Mouse (Mus musculus) thymus, postnatal 4 days (tissue): ENCODE data around the gene Dstn.

ENCODE experiments used
- DNase-seq: peaks from one replicate; pipeline ENCODE4 v3.0.0; 2021

Gene Dstn

DNA sequence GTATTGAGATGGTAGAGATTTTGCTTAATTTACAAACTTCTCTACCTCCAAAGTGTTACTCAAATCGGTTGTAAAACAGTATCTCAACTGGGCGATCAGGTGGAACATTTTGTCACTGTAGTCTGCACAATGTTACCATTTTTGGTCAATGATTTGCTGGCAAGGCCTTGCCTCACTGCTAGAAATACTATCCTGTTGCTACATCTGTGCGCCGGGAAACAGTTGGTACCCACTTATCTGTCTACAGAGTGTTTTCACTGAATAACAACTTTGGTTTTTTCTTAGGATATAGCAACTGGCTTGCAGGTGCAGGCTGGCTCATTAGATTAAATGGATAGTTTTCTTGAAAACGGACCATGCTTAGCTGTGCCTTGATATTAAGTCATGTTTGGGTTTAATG, 1.1 kb downstream of the Dstn start:
- no peak for DNase-seq

DNA sequence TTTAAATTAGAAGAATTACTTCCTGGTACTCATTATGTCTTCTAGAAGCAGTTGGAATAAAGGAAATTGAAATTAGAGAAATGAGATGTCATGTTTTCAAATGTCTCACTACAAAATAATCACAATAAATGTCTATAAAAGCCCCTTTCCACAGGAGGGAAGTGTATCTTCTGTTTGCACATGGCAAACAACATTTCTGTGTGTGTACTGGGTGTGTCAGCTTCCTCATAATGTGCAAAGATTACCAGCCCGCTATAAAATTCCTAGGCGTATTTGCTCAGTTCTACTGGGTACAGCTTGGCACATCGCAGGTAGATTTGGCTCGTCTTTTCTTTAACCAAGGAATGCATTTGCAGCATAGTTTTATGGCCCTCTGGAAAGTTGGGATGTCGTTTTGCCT, 2.5 kb downstream of the Dstn start:
- DNase-seq: no peak

DNA sequence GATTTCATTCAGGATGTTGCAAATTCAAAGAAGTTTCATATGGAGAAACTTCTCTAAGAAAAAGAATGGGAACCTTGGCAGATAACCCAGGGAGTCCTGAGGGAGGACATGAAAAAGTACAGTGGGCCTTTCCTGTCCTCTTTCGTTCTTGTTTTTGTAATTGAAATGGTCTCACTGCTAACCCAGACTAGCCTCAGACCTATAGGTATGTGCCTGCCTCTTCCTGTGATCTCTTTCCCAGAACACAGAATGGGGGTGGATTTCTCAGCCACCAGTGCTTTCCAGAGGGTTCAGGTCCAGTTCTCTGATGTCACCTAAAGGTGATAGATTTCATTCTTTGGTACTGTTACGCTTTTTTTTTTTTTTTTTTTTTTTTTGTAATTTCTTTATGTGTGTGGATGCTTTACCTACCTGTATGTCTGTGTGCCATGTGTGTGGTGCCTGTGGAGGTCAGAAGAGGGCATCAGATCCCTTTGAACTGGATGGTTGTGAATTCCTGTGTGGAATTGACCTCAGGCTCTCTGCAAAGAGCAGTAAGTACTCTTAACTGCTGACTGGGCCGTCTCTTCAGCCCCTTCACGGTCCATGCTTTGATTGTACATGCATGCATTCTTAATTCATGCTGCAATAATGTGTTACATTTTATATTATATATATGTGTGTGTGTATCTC, 3.8 kb downstream of the Dstn start:
- no peak for DNase-seq

DNA sequence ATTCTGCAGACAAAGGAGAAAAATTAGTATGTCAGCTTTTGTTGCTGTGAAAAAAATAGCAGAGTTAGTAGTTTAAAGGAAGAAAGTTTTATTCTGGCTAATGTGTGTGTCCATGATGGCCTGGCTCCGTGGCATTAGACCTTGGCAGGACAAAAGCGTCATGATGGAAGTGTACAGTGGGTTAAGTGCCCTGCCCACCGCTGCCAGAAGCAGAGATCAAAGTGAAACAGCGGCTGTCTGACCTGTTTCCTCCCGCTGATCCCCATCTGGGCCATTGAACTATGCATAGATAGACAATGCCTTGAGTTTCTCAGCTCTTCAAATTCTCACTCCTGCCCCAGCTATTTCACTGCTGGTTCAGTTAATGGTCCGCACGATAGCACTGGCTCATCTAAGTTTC, 9.0 kb downstream of the Dstn start:
- DNase-seq: no peak

DNA sequence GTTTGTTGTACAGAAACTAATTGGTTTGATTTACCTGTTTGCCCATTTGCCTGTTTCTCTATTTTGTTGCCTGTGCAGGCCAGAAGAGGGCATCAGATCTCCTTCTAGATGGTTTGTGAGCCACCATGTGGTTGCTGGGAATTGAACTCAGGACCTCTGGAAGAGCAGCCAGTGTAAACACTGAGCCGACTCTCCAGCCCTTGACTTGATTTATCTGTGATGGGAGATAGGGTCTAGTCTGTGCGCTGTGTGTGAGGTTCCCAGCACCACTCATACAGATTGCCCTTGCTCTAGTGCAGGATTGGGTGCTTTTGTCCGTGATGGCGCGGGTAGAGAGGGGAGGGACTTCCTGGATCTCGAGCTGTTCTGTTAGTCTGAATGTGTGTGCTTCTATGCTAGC, 10.7 kb downstream of the Dstn start:
- no peak for DNase-seq

DNA sequence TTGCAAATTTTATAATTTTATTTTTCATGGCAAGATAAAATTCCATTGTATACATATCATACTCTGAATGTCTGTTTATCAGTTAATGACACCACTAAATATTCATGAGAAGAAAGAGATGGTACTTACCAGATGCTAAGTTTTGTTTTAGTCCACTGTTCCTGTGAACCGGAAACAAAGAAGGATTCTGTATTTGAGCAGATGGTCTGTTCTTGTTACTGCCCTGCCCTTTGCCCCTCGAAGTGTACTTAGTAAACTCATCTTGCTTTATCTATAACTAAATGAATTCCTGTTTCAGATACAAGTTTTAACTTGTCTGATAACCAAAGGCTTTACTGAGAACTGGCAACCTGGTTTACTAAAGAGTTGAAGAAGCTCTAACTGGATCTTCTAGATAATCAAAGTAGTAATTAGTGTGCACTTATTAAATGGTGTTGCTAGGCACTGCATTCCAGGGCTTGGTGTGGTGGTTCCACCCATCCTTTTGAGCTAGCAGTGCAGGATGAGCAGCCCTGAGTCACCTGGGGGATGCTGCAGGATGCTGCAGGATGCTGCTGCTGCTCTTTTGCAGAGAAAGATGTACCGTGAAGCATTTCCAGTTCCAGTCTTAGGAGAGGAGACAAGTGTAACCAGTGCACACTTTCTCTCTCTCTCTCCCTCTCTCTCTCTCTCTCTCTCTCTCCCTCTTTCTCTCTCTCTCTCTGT, 14.6 kb downstream of the Dstn start:
- no peak for DNase-seq

DNA sequence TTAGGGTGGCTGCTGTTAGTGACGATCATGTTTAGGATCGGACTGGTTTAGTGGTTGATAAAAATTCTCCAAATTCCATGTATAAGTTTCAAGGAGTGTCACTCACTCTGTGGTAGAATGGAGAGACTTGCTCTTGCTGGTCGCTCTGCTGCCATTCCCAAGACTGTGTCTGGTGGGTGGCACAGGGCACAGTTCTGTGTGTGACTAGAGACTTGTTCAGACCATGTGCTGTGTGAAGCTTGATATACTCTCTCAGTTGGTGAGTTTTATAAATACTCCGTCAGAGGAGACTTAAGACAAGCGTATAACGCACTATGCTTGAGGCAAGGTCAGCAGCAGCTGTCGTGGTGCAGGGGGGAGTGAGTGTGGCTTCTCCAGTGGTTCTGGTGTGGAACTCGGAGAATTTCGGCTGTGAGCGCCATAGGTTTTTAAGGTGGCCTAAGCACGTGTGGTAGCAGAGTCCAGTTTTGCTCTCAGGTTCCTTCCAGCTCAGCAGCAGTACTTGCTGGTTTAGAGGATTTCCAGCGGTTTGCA, 17.3 kb downstream of the Dstn start:
- DNase-seq: no peak

DNA sequence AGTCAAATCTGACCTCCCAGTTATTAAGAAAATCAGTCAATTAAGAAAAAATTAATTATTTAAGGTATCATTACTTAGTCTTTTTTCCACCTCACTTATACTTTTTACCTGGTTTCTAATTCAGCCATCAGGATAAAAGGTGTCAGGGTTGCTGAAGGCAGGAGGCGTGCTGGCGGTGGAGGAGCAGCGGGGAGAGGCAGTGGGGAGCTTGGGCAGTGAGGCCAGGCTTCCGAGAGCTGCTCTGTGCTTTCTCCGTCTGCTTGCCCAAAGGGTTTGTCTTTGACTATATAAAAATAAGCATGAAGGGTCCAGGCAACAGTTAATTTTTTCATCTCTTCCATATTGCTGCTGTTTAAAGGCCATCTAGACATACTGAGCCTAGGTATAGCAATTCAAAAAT, 18.4 kb downstream of the Dstn start:
- DNase-seq: no peak

DNA sequence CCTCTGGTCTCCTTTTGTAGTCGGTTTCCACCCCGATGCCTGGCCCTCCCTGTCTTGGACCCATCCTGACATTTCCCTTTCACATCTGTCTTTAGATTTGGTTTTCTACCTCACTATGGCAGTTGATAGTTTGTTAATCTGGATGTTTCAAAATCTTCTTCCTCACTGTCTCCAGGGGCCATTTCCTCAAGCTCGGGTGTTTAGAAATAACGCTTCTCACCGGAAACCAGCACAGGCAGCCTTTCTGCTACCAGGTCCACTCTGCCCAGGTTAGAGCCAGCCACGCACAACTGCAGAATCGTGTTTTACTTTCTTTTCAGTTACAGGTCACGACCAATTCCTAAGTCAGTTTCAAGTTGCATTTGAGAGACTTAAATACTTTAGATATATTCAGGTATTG, 19.3 kb downstream of the Dstn start:
- no peak for DNase-seq

DNA sequence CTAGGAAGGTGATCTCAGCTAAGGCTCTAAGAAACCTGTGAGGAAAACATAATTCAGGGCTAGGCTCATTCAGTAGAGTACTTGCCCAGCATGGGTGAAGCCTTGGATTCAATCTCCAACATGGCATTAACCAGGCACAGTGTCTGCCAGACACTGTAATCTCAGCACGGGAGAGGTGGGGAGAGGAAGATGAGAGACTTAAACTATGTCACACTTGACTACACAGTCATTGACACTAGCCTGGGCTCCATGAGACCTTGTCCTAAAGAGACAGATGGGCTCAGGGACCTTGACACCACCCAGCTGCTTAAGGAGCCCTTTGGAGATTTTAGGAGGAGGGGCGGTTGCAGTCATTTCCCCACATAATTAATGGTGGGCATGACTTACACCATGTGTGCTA, 22.7 kb downstream of the Dstn start:
- no peak for DNase-seq

DNA sequence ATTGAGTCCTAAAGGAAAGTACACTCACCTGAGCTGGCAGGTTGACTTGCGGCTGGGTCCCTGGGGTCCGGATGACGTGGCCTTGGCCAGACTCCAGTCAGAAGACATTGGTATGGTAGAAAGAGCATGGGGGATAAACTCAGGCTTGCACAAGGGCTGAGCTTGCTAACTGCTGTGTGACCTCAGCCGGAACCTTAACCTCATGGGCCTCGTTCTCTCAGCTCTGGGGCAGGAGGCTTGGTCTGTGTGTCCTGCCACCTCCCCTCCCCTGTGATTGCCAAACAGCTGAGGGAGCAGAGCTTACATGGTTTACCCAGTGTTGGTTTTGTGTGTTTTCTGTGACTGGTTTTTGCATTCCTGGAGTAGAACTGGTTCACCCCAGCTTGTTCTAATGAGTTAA, 25.3 kb downstream of the Dstn start:
- DNase-seq: no peak

DNA sequence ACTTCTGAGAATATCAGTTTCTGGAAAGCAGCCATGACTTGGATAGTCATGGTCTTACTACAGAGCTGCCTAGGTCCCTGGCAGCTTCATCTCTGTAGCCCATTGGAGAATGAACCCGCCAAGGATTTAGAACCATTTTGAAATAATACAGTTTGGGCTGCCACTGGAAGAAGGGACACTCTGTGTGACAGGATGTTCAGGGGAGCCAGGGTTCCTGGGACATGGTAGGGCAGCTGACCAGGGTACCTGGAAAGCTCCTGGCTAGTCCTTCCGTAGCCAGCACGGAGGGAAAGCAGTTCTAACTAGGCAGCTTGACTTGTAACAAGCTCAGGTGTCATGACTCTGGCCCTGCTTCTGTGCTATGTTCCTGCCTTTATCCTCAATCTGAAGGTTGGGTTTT, 29.7 kb downstream of the Dstn start:
- no peak for DNase-seq

DNA sequence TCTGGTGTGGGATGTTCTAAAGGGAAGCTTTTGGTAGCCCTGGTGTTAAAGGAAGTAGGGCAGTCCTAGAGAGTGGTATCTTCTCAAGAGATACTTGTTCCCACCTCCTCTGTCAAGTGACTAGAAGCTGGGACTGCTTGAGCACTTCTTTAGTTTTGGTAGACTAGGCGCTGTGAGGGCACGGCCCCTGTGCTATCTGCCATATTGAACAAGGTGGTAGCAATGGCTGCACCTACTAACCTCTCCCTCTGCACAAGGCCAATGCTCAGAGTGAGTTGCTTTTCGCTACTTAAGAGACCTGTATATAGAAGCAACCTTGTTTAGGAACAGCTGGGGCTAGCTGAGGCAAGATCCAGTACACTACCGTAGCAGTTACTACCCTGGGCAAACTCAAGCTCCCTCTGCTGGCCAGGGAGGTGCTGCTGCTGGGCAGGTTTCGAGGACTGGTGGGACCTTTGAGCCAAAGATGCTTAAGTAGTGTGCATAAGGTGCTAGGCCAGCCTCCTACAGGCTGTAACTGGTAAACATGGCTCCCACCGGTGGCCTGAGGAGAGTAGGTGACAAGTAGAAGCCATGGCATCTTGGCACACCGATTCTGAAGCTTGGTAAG, 30.5 kb downstream of the Dstn start:
- peak; percentile 56 for DNase-seq

DNA sequence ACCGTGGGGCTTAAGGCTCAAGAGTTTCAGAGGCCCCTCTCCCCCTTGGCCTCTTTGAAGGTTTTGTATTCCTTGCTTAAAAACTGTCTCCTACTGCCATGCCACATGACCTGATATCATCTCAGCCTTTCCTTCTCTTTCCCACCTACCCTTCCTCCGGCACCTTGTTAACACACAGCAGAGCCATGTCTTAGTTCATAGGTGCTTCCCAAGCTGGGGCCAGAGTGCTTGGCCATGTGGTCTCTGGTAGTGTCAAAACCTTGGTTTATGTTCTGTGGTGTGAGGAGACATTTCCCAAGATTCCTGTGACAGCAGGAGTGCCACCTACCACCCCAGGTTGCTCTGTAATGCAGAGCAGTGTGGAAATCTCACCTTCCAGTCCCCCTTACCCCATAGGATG, 31.3 kb downstream of the Dstn start:
- DNase-seq: no peak

DNA sequence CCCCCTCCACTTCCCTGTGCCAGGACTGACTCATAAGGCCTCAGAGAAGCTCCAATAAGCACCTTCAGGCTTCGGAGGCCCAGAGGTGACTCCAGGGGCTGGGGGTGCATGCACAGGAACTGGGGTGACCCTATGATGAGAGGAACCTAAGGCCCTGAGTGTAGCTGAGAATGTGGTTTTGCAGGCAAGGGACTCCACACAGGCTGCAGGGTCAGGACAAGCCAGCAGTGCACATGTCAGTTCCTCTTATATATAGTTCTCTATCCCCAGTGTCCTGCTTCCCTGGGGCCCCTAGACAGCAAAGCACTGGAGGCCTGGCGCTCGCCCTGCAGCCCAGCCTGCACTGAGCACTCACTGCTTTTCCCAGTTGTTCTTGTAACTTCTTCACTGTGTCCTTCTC, 32.9 kb downstream of the Dstn start:
- DNase-seq: no peak

DNA sequence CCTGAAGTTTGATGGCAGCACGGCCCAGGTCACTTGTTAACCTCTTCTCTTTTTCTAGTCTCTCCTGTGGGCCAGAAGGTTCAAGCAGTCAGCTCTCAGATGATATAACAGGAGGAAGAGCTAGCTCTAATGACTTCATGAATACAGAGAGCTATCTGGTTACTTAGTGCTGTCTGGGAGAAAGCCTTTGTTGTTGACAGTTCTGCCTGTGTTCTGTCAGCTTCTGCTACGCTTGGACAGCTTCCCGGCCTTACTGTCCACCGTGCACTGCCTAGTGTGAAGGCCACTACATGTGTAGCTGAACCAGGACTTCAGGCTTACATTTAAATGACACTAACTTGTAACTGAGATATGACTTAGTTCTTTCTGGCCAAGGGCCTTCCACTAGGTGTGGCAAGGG, 33.3 kb downstream of the Dstn start:
- DNase-seq: no peak

DNA sequence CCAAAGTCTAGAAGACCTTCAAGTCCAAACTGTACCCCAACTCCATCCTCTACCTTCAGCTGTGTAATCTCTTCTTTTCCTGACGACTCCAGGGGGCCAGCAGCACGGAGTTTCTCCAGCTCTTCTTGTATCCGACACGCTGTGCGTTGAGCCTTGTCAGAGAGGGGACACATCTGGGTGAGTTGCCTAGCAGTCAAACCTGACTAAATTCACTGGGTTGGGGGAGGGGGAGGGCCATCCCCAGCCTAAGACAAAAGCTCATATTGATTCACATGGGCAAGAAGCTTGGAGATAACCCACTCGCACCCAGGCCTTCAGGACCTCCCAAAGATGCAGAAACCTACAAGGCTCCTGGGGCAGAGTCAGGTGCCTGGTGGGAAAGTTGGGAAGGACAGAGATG, 34.1 kb downstream of the Dstn start:
- DNase-seq: no peak

DNA sequence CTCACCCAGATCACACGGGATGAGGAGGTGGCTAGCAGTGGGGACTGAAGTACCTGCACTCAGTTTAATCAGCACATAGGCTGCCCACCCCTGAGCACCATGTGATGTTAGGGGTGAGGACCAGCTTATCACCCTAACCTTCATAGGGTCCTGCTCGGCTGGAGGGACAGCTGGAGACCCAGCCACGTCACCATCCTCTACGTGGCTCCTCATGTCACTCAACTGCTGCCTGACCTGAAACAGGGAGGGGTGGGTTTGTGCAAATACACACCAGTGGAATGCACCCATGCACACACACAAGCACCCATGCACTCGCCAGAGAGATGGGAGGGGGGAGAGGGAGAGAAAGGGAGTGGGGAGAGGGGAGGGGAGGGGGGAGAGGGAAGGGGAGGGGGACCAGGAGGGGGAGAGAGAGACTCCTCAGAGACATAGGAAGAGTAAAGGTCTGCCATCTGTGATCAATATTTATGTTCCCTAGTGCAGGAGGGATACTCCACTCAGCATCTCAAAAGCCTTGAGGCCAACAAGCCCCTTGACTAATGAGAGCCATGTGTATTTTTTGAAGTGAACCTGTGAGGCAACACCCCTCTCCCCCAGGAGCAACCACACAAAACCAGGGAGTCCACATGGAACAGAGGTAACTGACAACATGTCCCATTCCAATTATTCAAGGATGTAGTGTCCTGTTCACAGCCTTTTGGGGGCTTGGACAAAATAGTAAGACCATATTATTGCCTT, 35.3 kb downstream of the Dstn start:
- no peak for DNase-seq

DNA sequence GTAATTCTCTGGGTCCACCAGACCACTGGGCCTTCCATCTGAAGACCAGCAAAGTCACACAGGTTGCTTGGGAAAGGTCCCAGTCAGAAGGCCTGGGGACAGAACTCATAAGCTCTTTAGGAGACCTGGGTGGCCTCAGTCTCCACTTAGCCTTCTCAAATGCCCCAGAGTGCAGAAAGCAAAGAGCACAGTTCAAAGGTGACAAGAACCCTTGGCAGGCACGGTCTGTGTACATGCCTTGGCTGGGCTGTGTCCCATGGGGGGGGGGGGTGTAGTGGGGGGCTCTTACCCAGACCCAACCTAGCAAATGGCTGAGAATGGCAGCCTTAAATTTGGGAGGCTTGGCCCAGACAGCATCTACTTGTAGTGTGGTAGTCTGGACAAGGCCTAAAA, 35.9 kb downstream of the Dstn start:
- no peak for DNase-seq

DNA sequence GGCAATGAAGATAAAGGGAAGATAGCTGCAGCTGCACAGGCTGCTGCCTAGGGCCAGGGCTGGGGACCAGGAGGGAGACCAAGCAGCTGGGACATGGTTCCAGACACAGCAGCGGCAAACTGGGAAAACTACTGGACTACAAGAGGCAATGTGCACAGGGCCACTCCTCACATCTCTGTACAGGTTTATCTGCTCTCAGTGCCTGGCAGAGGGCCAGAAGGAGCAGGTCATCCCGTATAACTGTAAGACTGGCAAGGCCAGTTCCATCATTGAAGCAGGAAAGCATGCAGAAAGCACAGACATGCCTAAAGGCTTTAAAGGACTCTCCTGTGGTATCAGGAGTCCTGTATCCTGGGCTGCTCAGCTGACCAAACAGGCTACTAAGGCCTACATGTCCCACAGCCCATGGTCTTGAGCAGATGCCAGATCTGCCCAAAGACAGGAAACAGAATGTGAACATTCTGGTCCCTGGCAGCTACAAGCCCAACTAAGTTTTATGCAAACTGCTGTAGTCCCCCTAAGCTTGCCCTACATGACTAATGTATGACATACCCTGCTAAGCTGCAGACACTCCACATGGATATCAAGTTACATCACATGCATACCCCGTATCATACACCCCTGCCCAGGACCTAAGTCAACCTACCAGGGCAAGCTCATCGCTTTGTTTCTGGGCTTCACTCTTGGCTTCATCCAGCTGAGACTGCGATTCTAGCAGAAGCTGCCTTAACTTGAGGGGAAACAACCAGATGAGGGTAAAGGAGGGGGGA, 36.6 kb downstream of the Dstn start:
- no peak for DNase-seq

DNA sequence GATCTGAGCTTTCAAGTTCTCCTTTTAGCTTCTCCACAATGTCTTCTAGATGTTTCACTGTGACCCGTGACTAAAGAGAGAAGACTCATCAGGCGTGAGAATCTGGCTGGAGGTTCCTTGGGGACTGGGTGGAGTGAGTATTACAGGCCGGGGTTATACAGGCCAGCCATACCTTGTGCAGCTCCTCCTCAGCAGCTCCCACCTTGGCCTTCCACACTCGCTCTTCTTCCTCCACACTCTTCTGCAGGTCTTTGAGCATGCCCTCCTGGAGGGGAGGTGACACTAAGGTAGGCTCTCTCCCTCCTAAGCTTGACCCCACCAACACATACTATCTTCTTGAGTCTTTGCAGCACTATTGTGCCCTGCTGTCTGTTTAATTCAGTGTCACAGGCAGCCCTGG, 38.8 kb downstream of the Dstn start:
- no peak for DNase-seq

DNA sequence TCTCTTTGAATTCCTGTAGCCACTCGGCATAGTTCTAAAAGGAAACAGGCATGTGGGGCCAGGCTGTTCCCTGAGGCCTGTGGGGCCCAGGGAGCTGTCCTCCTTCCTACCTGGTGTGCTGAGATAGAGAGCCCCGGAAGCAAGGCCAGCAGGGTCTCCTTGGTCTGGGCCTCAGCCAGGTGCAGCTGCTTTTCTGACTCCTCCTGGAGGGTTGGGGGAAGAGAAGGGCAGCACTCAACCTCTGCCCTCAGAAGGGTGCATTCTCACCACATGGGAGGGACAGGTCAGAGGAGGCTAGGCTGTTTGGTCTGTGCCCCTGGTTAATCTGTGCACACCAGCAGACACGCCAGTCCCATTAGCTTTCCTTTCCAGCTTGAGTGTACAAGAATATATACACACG, 39.9 kb downstream of the Dstn start:
- no peak for DNase-seq

DNA sequence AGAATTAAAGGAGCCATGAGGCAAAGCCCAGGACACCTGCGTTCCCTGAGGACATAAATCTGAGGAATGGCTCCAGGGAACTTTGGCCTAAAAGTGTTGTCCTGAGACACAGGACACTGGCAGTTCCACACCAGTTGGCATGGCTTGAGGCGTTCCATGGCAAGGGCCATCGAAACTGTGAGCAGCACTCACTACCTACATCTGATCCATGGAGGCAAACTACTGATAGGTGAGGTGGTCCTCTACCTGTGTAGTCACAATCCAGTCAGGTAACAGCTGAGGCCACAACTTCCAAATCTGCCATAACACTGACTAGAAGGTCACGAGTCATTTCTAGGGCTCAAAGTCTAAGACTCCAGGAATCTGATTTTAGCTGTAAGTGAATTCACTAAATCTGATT, 40.6 kb downstream of the Dstn start:
- no peak for DNase-seq
